Mouse (Mus musculus): ENCODE results near the gene Man2b1. TPM values are rescaled to one million over a fixed set of nuclear protein-coding genes. Genes with fewer than 3 reads are reported as not detected.

Man2b1 gene
- polyA plus RNA-seq, 1 experiment from 2014 or later = 25.2 TPM

GRCm38 (mm10) chr8:85062603-85063002 lies 20.5 kb upstream of the Man2b1 start:
- DNase-seq (ENCODE audit: low spot score) = no peak
- Histone ChIP-seq H3K9me3 (replicated peaks) (no peaks in the 10 kb centered on the region), H3K27ac (no peak overlapping the region), H3K4me1 (peaks cover 12% of the 10 kb centered on the region), H3K36me3 (peaks cover 36% of the 10 kb centered on the region), H3K4me3 (no peak overlapping the region), H3K27me3 (ENCODE audit: low read depth, poor library complexity, severe bottlenecking) (no peaks in the 10 kb centered on the region)
- WGBS = 92% methylated on average over 4 of the region's 4 CpGs

DNA sequence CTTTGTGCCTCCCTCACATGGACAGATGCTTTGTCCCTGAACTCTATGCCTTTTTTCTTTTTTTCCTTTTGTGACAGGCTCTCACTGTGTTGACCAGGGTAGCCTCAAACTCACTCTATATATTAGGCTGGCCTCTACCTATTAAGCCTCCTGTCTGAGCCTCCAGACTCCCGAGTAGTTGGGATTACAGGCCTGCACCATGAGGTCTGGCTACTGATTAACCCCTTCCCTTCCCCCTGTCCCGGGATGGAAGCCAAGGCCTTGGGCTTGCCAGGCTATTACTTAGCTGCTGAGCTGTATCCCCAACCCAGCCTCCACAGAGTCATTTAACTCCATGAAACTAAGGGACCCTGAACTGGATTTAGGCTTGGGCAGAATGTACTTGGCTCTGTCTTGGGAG lies 17.9 kb upstream of the Man2b1 start:
- 42% methylated on average over 2 of the region's 2 CpGs for WGBS
- Histone ChIP-seq H3K4me3 (no peak overlapping the region), H3K27me3 (ENCODE audit: low read depth, poor library complexity, severe bottlenecking) (no peaks in the 10 kb centered on the region), H3K9me3 (replicated peaks) (no peaks in the 10 kb centered on the region), H3K36me3 (peaks cover 37% of the 10 kb centered on the region), H3K27ac (no peak overlapping the region), H3K4me1 (peaks cover 10% of the 10 kb centered on the region)
- no peak for DNase-seq (ENCODE audit: low spot score)

- peaks cover 9% of the 10 kb centered on the region for H3K4me1 ChIP-seq
- no peaks in the 10 kb centered on the region for H3K27me3 ChIP-seq (ENCODE audit: low read depth, poor library complexity, severe bottlenecking)
- DNase-seq (ENCODE audit: low spot score) = no peak
- H3K9me3 ChIP-seq (replicated peaks) = no peaks in the 10 kb centered on the region
- peaks cover 35% of the 10 kb centered on the region for H3K36me3 ChIP-seq
- WGBS = 97% methylated on average over 2 of the region's 2 CpGs
- H3K27ac ChIP-seq = no peak overlapping the region
- no peak overlapping the region for H3K4me3 ChIP-seq
Measured at GRCm38 (mm10) chr8:85067155-85067554, 15.9 kb upstream of the Man2b1 start.

- Histone ChIP-seq H3K27ac (no peak within 1 kb of the TSS), H3K27me3 (ENCODE audit: low read depth, poor library complexity, severe bottlenecking) (no peaks in the 10 kb centered on the region), H3K9me3 (replicated peaks) (no peaks in the 10 kb centered on the region), H3K4me3 (no peak within 1 kb of the TSS), H3K36me3 (peaks cover 28% of the 10 kb centered on the region), H3K4me1 (peaks cover 17% of the 10 kb centered on the region)
- DNase-seq (ENCODE audit: low spot score) = no peak
Measured at GRCm38 (mm10) chr8:85067982-85068381, 15.1 kb upstream of the Man2b1 start, which contains the start of gene Gm5741. Gene Gm5741, minus strand, starts transcription at chr8:85067982.

GRCm38 (mm10) chr8:85071041-85071440 lies 12.0 kb upstream of the Man2b1 start:
- Histone ChIP-seq H3K4me3 (peak overlapping the region; percentile 96), H3K36me3 (peaks cover 51% of the 10 kb centered on the region), H3K27me3 (ENCODE audit: low read depth, poor library complexity, severe bottlenecking) (no peaks in the 10 kb centered on the region), H3K9me3 (replicated peaks) (no peaks in the 10 kb centered on the region), H3K27ac (peak overlapping the region; percentile 95), H3K4me1 (peaks cover 22% of the 10 kb centered on the region)
- DNase-seq (ENCODE audit: low spot score) = no peak
- 80% methylated on average over 5 of the region's 5 CpGs for WGBS

DNA sequence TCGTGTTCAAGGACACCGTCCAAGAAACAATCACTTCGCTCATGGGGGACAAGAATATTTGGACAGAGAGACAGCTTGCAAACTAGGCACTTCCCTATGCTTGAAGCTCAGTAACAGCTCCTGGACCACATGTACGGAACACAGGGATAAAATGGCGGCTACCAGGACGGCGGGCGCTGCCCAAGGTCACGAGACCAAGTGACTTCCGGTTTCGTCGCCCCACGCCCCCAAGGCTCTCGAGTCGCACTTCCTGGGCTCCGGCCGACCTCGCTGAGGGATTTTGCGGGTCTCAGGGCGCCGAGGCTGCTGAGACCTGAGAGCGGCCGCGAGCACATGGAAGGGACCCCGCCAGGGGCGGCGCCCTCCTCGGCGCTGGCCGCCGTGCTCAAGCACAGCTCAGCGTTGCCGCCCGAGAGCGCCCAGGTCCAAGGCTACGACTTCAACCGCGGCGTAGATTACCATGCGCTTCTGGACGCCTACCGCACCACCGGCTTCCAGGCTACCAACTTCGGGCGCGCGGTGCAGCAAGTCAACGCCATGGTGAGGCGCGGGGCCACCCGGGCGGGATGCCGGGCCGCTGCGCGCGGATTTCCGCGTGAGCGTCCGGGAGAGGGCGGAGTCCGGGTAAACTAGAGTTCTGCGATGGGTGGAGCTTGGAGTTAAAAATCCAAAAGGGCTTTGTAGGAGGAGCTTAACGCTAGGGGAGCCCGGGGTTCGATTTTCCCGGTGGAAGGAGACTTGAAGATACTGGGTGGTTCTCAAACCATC lies 11.4 kb upstream of the Man2b1 start, which contains the start of gene Dhps:
Dhps (plus strand) TSS at position 244 of the 768 bp plus-strand sequence.
- no peaks in the 10 kb centered on the region for H3K27me3 ChIP-seq (ENCODE audit: low read depth, poor library complexity, severe bottlenecking)
- under 1% methylated on average over 68 of the region's 68 CpGs for WGBS
- H3K4me1 ChIP-seq = peaks cover 22% of the 10 kb centered on the region
- peaks cover 51% of the 10 kb centered on the region for H3K36me3 ChIP-seq
- no peaks in the 10 kb centered on the region for H3K9me3 ChIP-seq (replicated peaks)
- H3K27ac ChIP-seq = peak within 1 kb of the TSS; percentile 95
- H3K4me3 ChIP-seq = peak within 1 kb of the TSS; percentile 96
- peak; percentile 94 for DNase-seq (ENCODE audit: low spot score)

- H3K9me3 ChIP-seq (replicated peaks) = no peaks in the 10 kb centered on the region
- no peak for DNase-seq (ENCODE audit: low spot score)
- peak overlapping the region; percentile 95 for H3K27ac ChIP-seq
- WGBS = 40% methylated on average over 9 of the region's 9 CpGs
- no peaks in the 10 kb centered on the region for H3K27me3 ChIP-seq (ENCODE audit: low read depth, poor library complexity, severe bottlenecking)
- H3K36me3 ChIP-seq = peaks cover 52% of the 10 kb centered on the region
- H3K4me1 ChIP-seq = peaks cover 22% of the 10 kb centered on the region
- peak overlapping the region; percentile 96 for H3K4me3 ChIP-seq
Measured at GRCm38 (mm10) chr8:85072364-85072929, 10.6 kb upstream of the Man2b1 start.

- DNase-seq (ENCODE audit: low spot score) = no peak
- Histone ChIP-seq H3K9me3 (replicated peaks) (no peaks in the 10 kb centered on the region), H3K4me3 (peak overlapping the region; percentile 1; the same call in 1 of the 2 replicates), H3K4me1 (peaks cover 22% of the 10 kb centered on the region), H3K27me3 (ENCODE audit: low read depth, poor library complexity, severe bottlenecking) (no peaks in the 10 kb centered on the region), H3K36me3 (peaks cover 51% of the 10 kb centered on the region), H3K27ac (no peak overlapping the region)
- 93% methylated on average over 15 of the region's 15 CpGs for WGBS
Measured at GRCm38 (mm10) chr8:85073041-85073612, 9.9 kb upstream of the Man2b1 start.

- Histone ChIP-seq H3K36me3 (peaks cover 61% of the 10 kb centered on the region), H3K27ac (no peak overlapping the region), H3K9me3 (replicated peaks) (no peaks in the 10 kb centered on the region), H3K4me3 (no peak overlapping the region), H3K4me1 (peaks cover 22% of the 10 kb centered on the region), H3K27me3 (ENCODE audit: low read depth, poor library complexity, severe bottlenecking) (no peaks in the 10 kb centered on the region)
- DNase-seq (ENCODE audit: low spot score) = no peak
- 83% methylated on average over 10 of the region's 10 CpGs for WGBS
Measured at GRCm38 (mm10) chr8:85074167-85074566, 8.9 kb upstream of the Man2b1 start.

DNA sequence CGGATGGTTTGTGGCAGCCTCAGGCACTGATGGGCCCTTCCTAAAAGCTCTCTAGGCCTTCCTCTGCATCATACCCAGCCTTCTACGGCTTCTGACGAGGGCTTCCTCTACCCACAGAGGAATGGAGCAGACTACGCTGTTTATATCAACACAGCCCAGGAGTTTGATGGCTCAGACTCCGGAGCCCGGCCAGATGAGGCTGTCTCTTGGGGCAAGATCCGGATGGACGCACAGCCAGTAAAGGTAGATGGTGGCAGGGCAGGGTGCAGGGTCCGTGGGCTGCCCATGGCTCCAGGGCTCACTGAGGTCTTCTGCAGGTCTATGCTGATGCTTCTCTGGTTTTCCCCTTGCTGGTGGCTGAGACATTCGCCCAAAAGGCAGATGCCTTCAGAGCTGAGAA lies 8.5 kb upstream of the Man2b1 start:
- no peak for DNase-seq (ENCODE audit: low spot score)
- Histone ChIP-seq H3K27me3 (ENCODE audit: low read depth, poor library complexity, severe bottlenecking) (no peaks in the 10 kb centered on the region), H3K4me3 (no peak overlapping the region), H3K4me1 (peaks cover 26% of the 10 kb centered on the region), H3K36me3 (peaks cover 65% of the 10 kb centered on the region), H3K9me3 (replicated peaks) (no peaks in the 10 kb centered on the region), H3K27ac (no peak overlapping the region)
- 91% methylated on average over 10 of the region's 10 CpGs for WGBS

DNA sequence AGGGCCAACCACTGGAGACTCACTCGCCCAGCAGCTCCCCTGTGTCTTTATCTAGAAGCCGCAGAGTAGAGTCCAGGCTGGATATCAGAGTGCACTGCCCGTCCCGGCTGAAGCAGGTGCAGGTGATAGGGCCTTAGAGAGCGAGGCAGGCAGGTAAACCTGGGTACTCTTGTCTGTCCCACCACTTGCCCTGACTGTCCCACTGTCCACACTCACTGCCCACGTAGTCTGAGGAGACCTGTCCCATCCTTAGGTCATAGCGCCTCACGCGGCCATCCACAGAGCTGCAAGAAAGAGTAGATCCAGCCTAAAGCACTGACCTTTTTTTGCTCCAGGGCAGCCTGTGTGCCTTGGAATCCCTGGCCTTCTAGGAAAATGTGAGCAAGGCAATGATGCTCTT lies 7.1 kb upstream of the Man2b1 start:
- H3K9me3 ChIP-seq (replicated peaks) = no peaks in the 10 kb centered on the region
- H3K27me3 ChIP-seq (ENCODE audit: low read depth, poor library complexity, severe bottlenecking) = no peaks in the 10 kb centered on the region
- 0 out of 2 replicates have a peak overlapping the region, but pooled peaks have one; percentile 6 for H3K4me3 ChIP-seq
- no peak for DNase-seq (ENCODE audit: low spot score)
- H3K4me1 ChIP-seq = peaks cover 31% of the 10 kb centered on the region
- H3K36me3 ChIP-seq = peaks cover 65% of the 10 kb centered on the region
- H3K27ac ChIP-seq = no peak overlapping the region
- 76% methylated on average over 9 of the region's 9 CpGs for WGBS

DNA sequence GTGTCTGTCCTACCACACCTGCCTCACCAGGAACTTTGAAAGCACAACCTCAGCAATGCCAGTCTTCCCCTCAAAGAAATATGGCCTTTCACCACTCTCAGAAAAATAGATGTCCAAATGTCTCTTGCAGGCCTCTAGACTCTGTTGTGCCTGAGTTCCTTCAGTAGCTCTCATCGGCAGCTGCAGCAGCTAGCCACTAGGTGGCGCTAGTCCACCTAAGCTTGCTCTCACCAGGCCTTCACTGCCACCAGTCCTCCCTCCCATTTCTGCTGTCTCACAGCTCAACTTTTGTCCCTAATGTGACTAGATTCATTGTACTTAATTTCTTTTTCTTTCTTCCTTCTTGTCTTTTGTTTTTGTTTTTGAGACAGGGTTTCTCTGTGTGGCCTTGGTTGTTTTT lies 6.1 kb upstream of the Man2b1 start:
- WGBS = 1% methylated on average over 2 of the region's 2 CpGs
- peaks cover 65% of the 10 kb centered on the region for H3K36me3 ChIP-seq
- peaks cover 35% of the 10 kb centered on the region for H3K4me1 ChIP-seq
- no peak overlapping the region for H3K27ac ChIP-seq
- peak; percentile 87 for DNase-seq (ENCODE audit: low spot score)
- H3K27me3 ChIP-seq (ENCODE audit: low read depth, poor library complexity, severe bottlenecking) = no peaks in the 10 kb centered on the region
- no peaks in the 10 kb centered on the region for H3K9me3 ChIP-seq (replicated peaks)
- H3K4me3 ChIP-seq = no peak overlapping the region

- Histone ChIP-seq H3K27ac (peak overlapping the region; percentile 87), H3K4me3 (peak overlapping the region; percentile 96), H3K9me3 (replicated peaks) (no peaks in the 10 kb centered on the region), H3K27me3 (ENCODE audit: low read depth, poor library complexity, severe bottlenecking) (no peaks in the 10 kb centered on the region), H3K36me3 (peaks cover 47% of the 10 kb centered on the region), H3K4me1 (peaks cover 42% of the 10 kb centered on the region)
- no peak for DNase-seq (ENCODE audit: low spot score)
- 2% methylated on average over 25 of the region's 25 CpGs for WGBS
Measured at GRCm38 (mm10) chr8:85080214-85080531, 2.9 kb upstream of the Man2b1 start.

All from limb, embryonic 10.5 days (tissue).